Mouse (Mus musculus) MEL (cell line): ENCODE measurements around the gene Rilpl1. TPM values are rescaled to one million over a fixed set of nuclear protein-coding genes. Genes with fewer than 3 reads are reported as not detected.

Experiments used
- DNase-seq: peaks from one replicate; pipeline ENCODE4 v3.0.0; 2011; ENCODE audit warnings: low read depth, low spot score
- H3K27ac ChIP-seq: 2 replicates; pipeline ENCODE4 v1.5.1; 2012; ENCODE audit warnings: low read depth, mild to moderate bottlenecking, control low read depth, low read length, moderate library complexity; ENCODE audit not compliant: control insufficient read depth
- H3K27me3 ChIP-seq, 2 experiments: fragments of 150-350 bp in 1 of 2; sonication (generic) in 1 of 2; 2 replicates each; pipeline ENCODE4 v1.6.1; 2012; ENCODE audit warnings: low read length in 2 of 2, mild to moderate bottlenecking in 2 of 2, improper control_type of control experiment in 1 of 2, moderate library complexity in 1 of 2; ENCODE audit not compliant: insufficient read depth in 2 of 2, control insufficient read depth in 1 of 2
- H3K36me3 ChIP-seq, 2 experiments: 2 replicates each; pipeline ENCODE4 v1.6.1; 2012 to 2014; ENCODE audit warnings: low read length in 2 of 2, improper control_type of control experiment in 1 of 2, inconsistent platforms in 1 of 2, mild to moderate bottlenecking in 1 of 2; ENCODE audit not compliant: insufficient read depth in 2 of 2, control insufficient read depth in 1 of 2
- H3K4me1 ChIP-seq, 2 experiments: fragments of 150-350 bp in 1 of 2; sonication (generic) in 1 of 2; 2 replicates each; pipeline ENCODE4 v1.6.1; 2012; ENCODE audit warnings: low read length in 2 of 2, improper control_type of control experiment in 1 of 2, mild to moderate bottlenecking in 1 of 2; ENCODE audit not compliant: insufficient read depth in 2 of 2, control insufficient read depth in 1 of 2
- H3K4me3 ChIP-seq, 2 experiments: fragments of 150-350 bp in 1 of 2; sonication (generic) in 1 of 2; 2 replicates each; pipeline ENCODE4 v1.5.1; 2012; ENCODE audit warnings: low read depth in 2 of 2, low read length in 2 of 2, mild to moderate bottlenecking in 2 of 2, moderate library complexity in 2 of 2, control low read depth in 1 of 2, improper control_type of control experiment in 1 of 2; ENCODE audit not compliant: control insufficient read depth in 1 of 2, insufficient read depth in 1 of 2
- H3K79me2 ChIP-seq: 2 replicates; pipeline ENCODE4 v1.6.1; 2012; ENCODE audit warnings: mild to moderate bottlenecking, low read length, moderate library complexity; ENCODE audit not compliant: control insufficient read depth, poor library complexity, insufficient read depth
- H3K9ac ChIP-seq: 2 replicates; pipeline ENCODE4 v1.6.1; 2012; ENCODE audit warnings: low read depth, mild to moderate bottlenecking, control low read depth, low read length, moderate library complexity; ENCODE audit not compliant: control insufficient read depth, poor library complexity, severe bottlenecking
- H3K9me3 ChIP-seq: fragments of 150-350 bp; sonication (generic); replicated peaks from 2 replicates; pipeline ENCODE4 v1.6.1; 2012; ENCODE audit warnings: mild to moderate bottlenecking, low read length, improper control_type of control experiment, moderate library complexity; ENCODE audit not compliant: insufficient read depth
- BHLHE40 ChIP-seq: IDR thresholded peaks from 2 replicates; pipeline ENCODE4 v1.6.1; 2012; ENCODE audit warnings: low read depth, mild to moderate bottlenecking, inconsistent platforms, low read length, improper control_type of control experiment, borderline replicate concordance
- CTCF ChIP-seq, 3 experiments: IDR thresholded peaks in 2 of 3; conservative IDR thresholded peaks in 1 of 3; 2 replicates each; pipeline ENCODE4 v1.5.1; 2011 to 2012; ENCODE audit warnings: low read length in 3 of 3, low read depth in 2 of 3, mild to moderate bottlenecking in 2 of 3, improper control_type of control experiment in 1 of 3, inconsistent platforms in 1 of 3, mixed read lengths in 1 of 3, moderate library complexity in 1 of 3; ENCODE audit not compliant: control insufficient read depth in 1 of 3, insufficient read depth in 1 of 3, poor library complexity in 1 of 3, severe bottlenecking in 1 of 3
- E2F4 ChIP-seq: IDR thresholded peaks from 2 replicates; pipeline ENCODE4 v1.6.1; 2011; ENCODE audit warnings: low read depth, low read length, improper control_type of control experiment, borderline replicate concordance
- ELF1 ChIP-seq: IDR thresholded peaks from 2 replicates; pipeline ENCODE4 v1.6.1; 2014; ENCODE audit warnings: low read depth, mild to moderate bottlenecking, inconsistent platforms, low read length, improper control_type of control experiment, moderate library complexity
- ETS1 ChIP-seq: IDR thresholded peaks from 2 replicates; pipeline ENCODE4 v1.6.1; 2012; ENCODE audit warnings: low read depth, mild to moderate bottlenecking, inconsistent platforms, low read length, improper control_type of control experiment, moderate library complexity
- GABPA ChIP-seq: IDR thresholded peaks from 2 replicates; pipeline ENCODE4 v1.6.1; 2012; ENCODE audit warnings: low read depth, mild to moderate bottlenecking, inconsistent platforms, low read length, improper control_type of control experiment, moderate library complexity
- GATA1 ChIP-seq: IDR thresholded peaks from 2 replicates; pipeline ENCODE4 v1.6.1; 2011; ENCODE audit warnings: low read depth, low read length, improper control_type of control experiment
- JUND ChIP-seq: IDR thresholded peaks from 2 replicates; pipeline ENCODE4 v1.6.1; 2011; ENCODE audit warnings: low read depth, mild to moderate bottlenecking, improper control_type of control experiment, low read length
- MAX ChIP-seq: IDR thresholded peaks from 2 replicates; pipeline ENCODE4 v1.6.1; 2011; ENCODE audit warnings: low read length, improper control_type of control experiment
- MXI1 ChIP-seq: IDR thresholded peaks from 2 replicates; pipeline ENCODE4 v1.6.1; 2011; ENCODE audit warnings: mild to moderate bottlenecking, low read depth, low read length, improper control_type of control experiment
- MYB ChIP-seq: IDR thresholded peaks from 2 replicates; pipeline ENCODE4 v1.6.1; 2011; ENCODE audit warnings: mild to moderate bottlenecking, low read depth, low read length, improper control_type of control experiment
- MYC ChIP-seq: IDR thresholded peaks from 2 replicates; pipeline ENCODE4 v1.6.1; 2011; ENCODE audit warnings: low read depth, mild to moderate bottlenecking, low read length, improper control_type of control experiment, moderate library complexity
- NELFE ChIP-seq: IDR thresholded peaks from 2 replicates; pipeline ENCODE4 v1.6.1; 2011; ENCODE audit warnings: low read depth, low read length, improper control_type of control experiment
- POLR2AphosphoS5 ChIP-seq: IDR thresholded peaks from 2 replicates; pipeline ENCODE4 v1.6.1; 2012; ENCODE audit warnings: low read depth, borderline replicate concordance, mild to moderate bottlenecking, inconsistent platforms, low read length, moderate library complexity, mixed read lengths
- RAD21 ChIP-seq: IDR thresholded peaks from 2 replicates; pipeline ENCODE4 v1.6.1; 2011; ENCODE audit warnings: mild to moderate bottlenecking, low read depth, low read length, improper control_type of control experiment
- SMC3 ChIP-seq: IDR thresholded peaks from 2 replicates; pipeline ENCODE4 v1.6.1; 2011; ENCODE audit warnings: low read depth, low read length, improper control_type of control experiment
- TCF12 ChIP-seq: IDR thresholded peaks from 2 replicates; pipeline ENCODE4 v1.6.1; 2014; ENCODE audit warnings: low read depth, mild to moderate bottlenecking, inconsistent platforms, low read length, improper control_type of control experiment, moderate library complexity
- USF2 ChIP-seq, 2 experiments: IDR thresholded peaks; 2 replicates each; pipeline ENCODE4 v1.6.1; 2011 to 2012; ENCODE audit warnings: improper control_type of control experiment in 2 of 2, low read length in 2 of 2, borderline replicate concordance in 1 of 2, inconsistent platforms in 1 of 2, low read depth in 1 of 2, mild to moderate bottlenecking in 1 of 2; ENCODE audit not compliant: insufficient read depth in 1 of 2
- ZC3H11A ChIP-seq: IDR thresholded peaks from 2 replicates; pipeline ENCODE4 v1.6.1; 2012; ENCODE audit warnings: low read depth, mild to moderate bottlenecking, inconsistent platforms, low read length, improper control_type of control experiment
- ZKSCAN1 ChIP-seq: IDR thresholded peaks from 2 replicates; pipeline ENCODE4 v1.6.1; 2012; ENCODE audit warnings: low read depth, mild to moderate bottlenecking, inconsistent platforms, low read length, improper control_type of control experiment, moderate library complexity
- ZNF384 ChIP-seq: IDR thresholded peaks from 2 replicates; pipeline ENCODE4 v1.6.1; 2012; ENCODE audit warnings: low read depth, mild to moderate bottlenecking, inconsistent platforms, low read length, improper control_type of control experiment
- polyA plus RNA-seq, 2 experiments: library from polyadenylated mRNA; stranded (reverse) in 1 of 2; unstranded in 1 of 2; fragments of >175 nt in 1 of 2; fragments of >200 nt in 1 of 2; gene quantifications; 2 replicates each; pipeline versions ENCODE4 v1.2.1 to v1.2.4; 2012; ENCODE audit warnings: low replicate concordance in 2 of 2, low read depth in 1 of 2; ENCODE audit not compliant: insufficient read length in 2 of 2, insufficient read depth in 1 of 2, missing spikeins in 1 of 2
- total RNA-seq: library from RNA; depleted of rRNA; stranded (reverse); fragments of 300-350 nt; gene quantifications from 2 replicates; pipeline ENCODE4 v1.2.3, GENCODE M21; 2012

Rilpl1 gene
- total and polyA plus RNA-seq, 3 experiments: 5.7 to 8.6 TPM; not detected in 1

DNA sequence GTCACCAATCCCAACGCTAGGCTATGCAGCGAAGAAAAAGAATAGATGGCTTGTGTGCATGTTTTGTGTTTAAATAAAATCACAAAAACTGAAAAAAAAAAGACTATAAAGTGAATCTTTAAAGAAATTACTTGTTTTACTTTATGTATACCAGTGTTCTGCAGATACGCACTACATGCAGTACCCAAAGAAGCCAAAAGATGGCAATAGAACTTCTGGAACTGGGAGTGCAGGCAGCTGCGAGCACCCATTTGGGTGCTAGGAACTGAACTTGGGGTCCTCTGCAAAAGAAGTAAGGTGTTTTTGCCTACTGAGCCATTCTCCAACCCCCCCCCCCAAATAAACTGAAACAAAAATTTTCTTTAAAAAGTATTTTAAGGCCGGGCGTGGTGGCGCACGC lies 8.2 kb downstream of the Rilpl1 start:
- no peaks in the 10 kb centered on the region for H3K79me2 ChIP-seq
- H3K9ac ChIP-seq: no peak overlapping the region
- no peaks in the 10 kb centered on the region for H3K36me3 ChIP-seq
- peak; percentile 71 for DNase-seq
- TF ChIP-seq ZC3H11A (peak; percentile 41), ETS1 (no peak), ZNF384 (no peak), SMC3 (peak; percentile 45), POLR2AphosphoS5 (no peak), CTCF (IDR thresholded peaks at IDR 0.05 in 2 of 3, conservative IDR thresholded peaks at IDR 0.05 in 1 of 3; ENCODE audit: control insufficient read depth in 1 of 3, insufficient read depth in 1 of 3, low read depth in 2 of 3, low read length in 3 of 3, poor library complexity in 1 of 3, severe bottlenecking in 1 of 3) (peak; percentile 46 to 62 (median 55)), E2F4 (no peak), RAD21 (peak; percentile 59), BHLHE40 (no peak)
- H3K27me3 ChIP-seq: no peaks in the 10 kb centered on the region
- no peaks in the 10 kb centered on the region for H3K4me1 ChIP-seq
- no peaks in the 10 kb centered on the region for H3K9me3 ChIP-seq
- no peak overlapping the region for H3K4me3 ChIP-seq
- no peak overlapping the region for H3K27ac ChIP-seq

DNA sequence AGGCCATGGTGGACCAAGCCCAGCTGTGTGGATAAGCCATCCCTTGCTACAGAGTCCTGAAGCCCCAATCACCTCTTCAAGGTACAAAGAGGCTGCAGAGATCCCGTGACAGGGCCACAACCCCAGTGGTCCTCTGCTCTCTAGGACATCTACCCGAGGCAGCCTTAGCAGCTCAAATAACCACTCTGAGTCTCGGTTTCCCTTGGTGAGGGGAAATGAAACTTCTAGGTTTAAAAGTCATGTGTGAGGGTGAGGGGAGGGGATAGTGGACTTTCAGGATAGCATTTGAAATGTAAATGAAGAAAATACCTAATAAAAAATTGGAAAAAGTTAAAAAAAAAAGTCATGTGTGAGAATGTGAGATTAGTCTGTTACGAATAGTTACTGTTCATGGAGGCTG lies 9.6 kb downstream of the Rilpl1 start:
- no peak overlapping the region for H3K27ac ChIP-seq
- no peaks in the 10 kb centered on the region for H3K9me3 ChIP-seq
- no peak for DNase-seq
- no peaks in the 10 kb centered on the region for H3K27me3 ChIP-seq
- H3K9ac ChIP-seq: no peak overlapping the region
- H3K36me3 ChIP-seq: no peaks in the 10 kb centered on the region
- no peaks in the 10 kb centered on the region for H3K79me2 ChIP-seq
- H3K4me3 ChIP-seq: no peak overlapping the region
- TF ChIP-seq MXI1 (no peak), ETS1 (no peak), ZNF384 (no peak)
- no peaks in the 10 kb centered on the region for H3K4me1 ChIP-seq

DNA sequence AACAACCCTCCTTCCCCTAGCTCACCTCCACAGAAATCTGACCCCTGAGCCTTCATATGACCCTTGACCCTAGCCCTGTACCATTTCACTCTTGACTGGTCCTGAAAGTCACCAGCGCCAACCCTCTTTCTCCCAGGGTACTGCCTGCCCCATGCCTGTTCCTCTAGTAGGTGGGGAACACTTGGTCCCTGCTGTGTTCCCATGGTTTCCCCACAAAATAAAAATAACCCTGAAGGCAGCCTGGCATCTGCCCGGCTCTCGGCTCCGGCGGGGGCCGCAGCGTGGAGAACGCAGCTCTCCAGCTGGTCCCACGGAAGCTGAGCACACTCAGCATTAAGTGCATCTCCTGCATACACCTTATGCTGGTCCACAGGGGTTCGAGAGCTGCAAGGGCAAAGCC lies 12.5 kb downstream of the Rilpl1 start:
- no peaks in the 10 kb centered on the region for H3K36me3 ChIP-seq
- H3K27me3 ChIP-seq: no peaks in the 10 kb centered on the region
- H3K9me3 ChIP-seq: no peaks in the 10 kb centered on the region
- H3K4me1 ChIP-seq: no peaks in the 10 kb centered on the region
- no peak overlapping the region for H3K9ac ChIP-seq
- H3K27ac ChIP-seq: no peak overlapping the region
- no peaks in the 10 kb centered on the region for H3K79me2 ChIP-seq
- TF ChIP-seq GABPA (no peak), USF2 (IDR thresholded peaks at IDR 0.05; ENCODE audit: borderline replicate concordance in 1 of 2, insufficient read depth in 1 of 2, low read depth in 1 of 2, low read length in 2 of 2) (no peak), TCF12 (no peak), MAX (no peak), GATA1 (no peak), RAD21 (no peak), SMC3 (no peak), MXI1 (no peak), CTCF (IDR thresholded peaks at IDR 0.05 in 2 of 3, conservative IDR thresholded peaks at IDR 0.05 in 1 of 3; ENCODE audit: control insufficient read depth in 1 of 3, insufficient read depth in 1 of 3, low read depth in 2 of 3, low read length in 3 of 3, poor library complexity in 1 of 3, severe bottlenecking in 1 of 3) (no peak), ELF1 (no peak), ZNF384 (no peak), MYB (no peak), MYC (no peak), ZKSCAN1 (no peak), JUND (no peak), NELFE (no peak)
- H3K4me3 ChIP-seq: no peak overlapping the region
- no peak for DNase-seq
